ENCODE assay signal across 15 mouse cellular contexts in the genomic region with DNA sequence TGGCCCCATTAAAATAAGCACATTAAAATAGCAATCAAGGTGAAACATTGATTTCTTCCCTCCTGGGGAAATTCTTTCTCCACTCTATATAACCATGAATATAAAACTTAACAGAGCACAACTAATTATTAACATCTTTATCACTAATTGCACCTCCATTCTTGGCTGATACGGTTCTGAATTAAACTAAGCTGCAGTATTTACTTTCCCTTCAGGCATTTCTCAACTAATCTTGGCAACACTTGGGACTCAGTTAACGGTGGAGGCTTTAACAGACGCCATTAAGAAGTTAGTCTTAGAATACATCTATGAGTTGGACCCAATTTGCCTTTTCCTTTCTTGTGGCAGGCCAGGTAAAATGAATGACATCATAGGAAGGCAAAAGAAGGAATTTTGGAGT.
"Had no signal": no experiment of that assay in that cellular context is flagged by ENCODE, and none has a peak within 500 bp of the region (broad histone marks: within the 10 kb centered on the region; RNA-seq: fewer than 3 reads in every experiment).

No protein-coding gene starts in this region.

- H3K27ac ChIP-seq: intestine, embryonic 15.5 days; left cerebral cortex, adult 2 months; liver, embryonic 14.5 days; macrophage; midbrain, embryonic 13.5 days had no signal

- DNase-seq: kidney, adult 18-20 months; layer of hippocampus, postnatal 36 days; liver, postnatal 0 days; lung, embryonic 14.5 days; thymus, adult 18-20 months; thymus, postnatal 36 days had no signal

- H3K4me2 ChIP-seq: intestine, embryonic 15.5 days; limb, embryonic 12.5 days; liver, embryonic 11.5 days; lung, embryonic 14.5 days; midbrain, embryonic 13.5 days had no signal

- H3K9ac ChIP-seq: intestine, embryonic 15.5 days; limb, embryonic 12.5 days; liver, embryonic 14.5 days; liver, postnatal 0 days; lung, embryonic 14.5 days; midbrain, embryonic 13.5 days had no signal

- H3K36me3 ChIP-seq: limb, embryonic 12.5 days; midbrain, embryonic 13.5 days had no signal

- ATAC-seq: intestine, embryonic 15.5 days; liver, postnatal 0 days; lung, postnatal 0 days; midbrain, embryonic 13.5 days had no signal

- H3K9me3 ChIP-seq: intestine, embryonic 15.5 days; limb, embryonic 12.5 days; midbrain, embryonic 13.5 days had no signal

- H3K4me3 ChIP-seq: intestine, embryonic 15.5 days; left cerebral cortex, adult 2 months; limb, embryonic 12.5 days; midbrain, embryonic 13.5 days; myocyte had no signal

- H3K27me3 ChIP-seq: intestine, embryonic 15.5 days; limb, embryonic 12.5 days; midbrain, embryonic 13.5 days had no signal
